Mouse (Mus musculus) midbrain, embryonic 12.5 days (tissue): ENCODE measurements at regions not wholly inside any gene's neighbourhood (a gene's known extent, or its start where the extent isn't known, plus 50 kb on each side); places are given as distances from the start of the nearest gene placed in this dataset.

ENCODE experiments used
- ATAC-seq: fragments of 200-750 bp; cut with Nextera tagmentation; 2 replicates; pipeline ENCODE4 v1.8.0; 2017; ENCODE audit warnings: low read depth, moderate TSS enrichment, moderate library complexity; ENCODE audit not compliant: low FRiP score
- H3K27ac ChIP-seq: fragments of 300-500 bp; sonication (generic); replicated peaks from 2 replicates; pipeline ENCODE4 v1.5.1; 2016; ENCODE audit warnings: mild to moderate bottlenecking
- H3K27me3 ChIP-seq: fragments of 300-500 bp; sonication (generic); 2 replicates; pipeline ENCODE4 v1.6.1; 2016; ENCODE audit warnings: mild to moderate bottlenecking
- H3K36me3 ChIP-seq: fragments of 300-500 bp; sonication (generic); 2 replicates; pipeline ENCODE4 v1.6.1; 2016
- H3K4me1 ChIP-seq: fragments of 300-500 bp; sonication (generic); 2 replicates; pipeline ENCODE4 v1.6.1; 2016
- H3K4me2 ChIP-seq: fragments of 300-500 bp; sonication (generic); replicated peaks from 2 replicates; pipeline ENCODE4 v1.6.1; 2016; ENCODE audit warnings: mild to moderate bottlenecking, moderate library complexity
- H3K4me3 ChIP-seq: fragments of 300-500 bp; sonication (generic); 2 replicates; pipeline ENCODE4 v1.5.1; 2016; ENCODE audit warnings: mild to moderate bottlenecking
- H3K9ac ChIP-seq: fragments of 300-500 bp; sonication (generic); replicated peaks from 2 replicates; pipeline ENCODE4 v1.6.1; 2016; ENCODE audit warnings: mild to moderate bottlenecking, moderate library complexity
- H3K9me3 ChIP-seq: fragments of 300-500 bp; sonication (generic); 2 replicates; pipeline ENCODE4 v1.6.1; 2016; ENCODE audit warnings: mild to moderate bottlenecking
- WGBS: fragments of 180-500 bp; shearing (Covaris S2); methylation state at CpG from one replicate; pipeline ENCODE4 v1.1.7; 2016; 5-methylcytosine and 5-hydroxymethylcytosine counted together

GRCm38 (mm10) chr13:6288109-6288508 is 259.8 kb upstream of the Pitrm1 start:
- H3K9ac ChIP-seq: no peak overlapping the region
- WGBS: 82% methylated on average over 6 of the region's 6 CpGs
- H3K4me3 ChIP-seq: no peak overlapping the region
- no peaks in the 10 kb centered on the region for H3K27me3 ChIP-seq
- H3K4me1 ChIP-seq: no peaks in the 10 kb centered on the region
- H3K27ac ChIP-seq: no peak overlapping the region
- H3K4me2 ChIP-seq: no peak overlapping the region
- no peak for ATAC-seq
- H3K36me3 ChIP-seq: no peaks in the 10 kb centered on the region
- H3K9me3 ChIP-seq: no peaks in the 10 kb centered on the region

GRCm38 (mm10) chr13:6292098-6292497 is 255.9 kb upstream of the Pitrm1 start:
- no peak overlapping the region for H3K9ac ChIP-seq
- no peak overlapping the region for H3K27ac ChIP-seq
- H3K9me3 ChIP-seq: no peaks in the 10 kb centered on the region
- 50% methylated on average over 3 of the region's 3 CpGs for WGBS
- H3K4me2 ChIP-seq: no peak overlapping the region
- no peaks in the 10 kb centered on the region for H3K4me1 ChIP-seq
- no peak for ATAC-seq
- H3K36me3 ChIP-seq: no peaks in the 10 kb centered on the region
- H3K27me3 ChIP-seq: no peaks in the 10 kb centered on the region
- H3K4me3 ChIP-seq: no peak overlapping the region

GRCm38 (mm10) chr13:6305718-6306117 is 242.2 kb upstream of the Pitrm1 start:
- Histone ChIP-seq H3K9me3 (no peaks in the 10 kb centered on the region), H3K4me2 (no peak overlapping the region), H3K27me3 (no peaks in the 10 kb centered on the region), H3K27ac (no peak overlapping the region), H3K4me3 (no peak overlapping the region), H3K4me1 (peaks cover 4% of the 10 kb centered on the region), H3K9ac (no peak overlapping the region), H3K36me3 (no peaks in the 10 kb centered on the region)
- no peak for ATAC-seq

DNA sequence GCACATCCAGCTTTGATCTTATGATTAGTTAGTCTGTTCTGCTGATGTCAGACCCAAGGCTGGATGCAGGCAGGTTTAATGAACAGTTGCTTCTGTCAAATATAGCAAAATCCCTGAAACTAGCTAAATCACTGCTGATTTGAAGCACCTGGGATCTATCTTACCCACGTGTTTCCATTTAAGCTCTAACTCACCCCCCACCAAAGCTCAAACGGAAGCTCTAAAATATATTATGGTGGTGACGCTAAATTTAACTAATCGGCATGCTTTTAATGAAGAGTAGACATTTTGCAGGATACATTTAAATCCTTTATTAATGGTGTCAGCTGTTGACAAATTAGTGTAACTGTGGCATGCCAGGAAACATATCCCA is 241.3 kb upstream of the Pitrm1 start:
- WGBS: 83% methylated on average over 4 of the region's 4 CpGs
- Histone ChIP-seq H3K36me3 (no peaks in the 10 kb centered on the region), H3K4me2 (no peak overlapping the region), H3K4me1 (peaks cover 4% of the 10 kb centered on the region), H3K9me3 (no peaks in the 10 kb centered on the region), H3K9ac (no peak overlapping the region), H3K4me3 (no peak overlapping the region), H3K27ac (no peak overlapping the region), H3K27me3 (no peaks in the 10 kb centered on the region)
- no peak for ATAC-seq

GRCm38 (mm10) chr13:6306989-6307917 is 240.7 kb upstream of the Pitrm1 start:
- H3K36me3 ChIP-seq: no peaks in the 10 kb centered on the region
- peak; percentile 85 for ATAC-seq
- no peaks in the 10 kb centered on the region for H3K9me3 ChIP-seq
- H3K4me3 ChIP-seq: no peak overlapping the region
- H3K4me2 ChIP-seq: no peak overlapping the region
- H3K4me1 ChIP-seq: peaks cover 4% of the 10 kb centered on the region
- no peak overlapping the region for H3K27ac ChIP-seq
- H3K9ac ChIP-seq: no peak overlapping the region
- WGBS: 51% methylated on average over 7 of the region's 7 CpGs
- no peaks in the 10 kb centered on the region for H3K27me3 ChIP-seq

DNA sequence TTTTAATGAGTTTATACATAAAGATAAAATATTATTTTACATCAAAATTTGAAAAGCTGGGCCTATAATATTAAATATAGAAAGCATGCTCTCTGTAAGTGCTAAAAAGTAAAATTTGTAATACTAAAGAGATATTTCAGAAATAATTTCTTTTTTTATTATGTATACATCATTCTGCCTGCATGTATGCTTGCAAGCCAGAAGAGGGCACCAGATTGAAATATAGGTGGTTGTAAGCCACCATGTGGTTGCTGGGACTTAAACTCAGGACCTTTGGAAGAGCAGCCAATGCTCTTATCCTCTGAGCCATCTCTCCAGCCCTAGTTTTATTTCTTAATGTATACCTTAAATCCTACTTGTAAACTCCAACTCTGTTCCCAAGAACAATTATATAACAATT is 231.7 kb upstream of the Pitrm1 start:
- Histone ChIP-seq H3K9ac (no peak overlapping the region), H3K27me3 (no peaks in the 10 kb centered on the region), H3K9me3 (no peaks in the 10 kb centered on the region), H3K36me3 (no peaks in the 10 kb centered on the region), H3K4me2 (no peak overlapping the region), H3K4me1 (no peaks in the 10 kb centered on the region), H3K4me3 (no peak overlapping the region), H3K27ac (no peak overlapping the region)
- no peak for ATAC-seq

- Histone ChIP-seq H3K4me3 (no peak overlapping the region), H3K9me3 (no peaks in the 10 kb centered on the region), H3K27ac (no peak overlapping the region), H3K36me3 (no peaks in the 10 kb centered on the region), H3K4me2 (no peak overlapping the region), H3K9ac (no peak overlapping the region), H3K4me1 (no peaks in the 10 kb centered on the region), H3K27me3 (no peaks in the 10 kb centered on the region)
- 82% methylated on average over 2 of the region's 2 CpGs for WGBS
- no peak for ATAC-seq
Observed at GRCm38 (mm10) chr13:6323948-6324347, 224.0 kb upstream of the Pitrm1 start.

DNA sequence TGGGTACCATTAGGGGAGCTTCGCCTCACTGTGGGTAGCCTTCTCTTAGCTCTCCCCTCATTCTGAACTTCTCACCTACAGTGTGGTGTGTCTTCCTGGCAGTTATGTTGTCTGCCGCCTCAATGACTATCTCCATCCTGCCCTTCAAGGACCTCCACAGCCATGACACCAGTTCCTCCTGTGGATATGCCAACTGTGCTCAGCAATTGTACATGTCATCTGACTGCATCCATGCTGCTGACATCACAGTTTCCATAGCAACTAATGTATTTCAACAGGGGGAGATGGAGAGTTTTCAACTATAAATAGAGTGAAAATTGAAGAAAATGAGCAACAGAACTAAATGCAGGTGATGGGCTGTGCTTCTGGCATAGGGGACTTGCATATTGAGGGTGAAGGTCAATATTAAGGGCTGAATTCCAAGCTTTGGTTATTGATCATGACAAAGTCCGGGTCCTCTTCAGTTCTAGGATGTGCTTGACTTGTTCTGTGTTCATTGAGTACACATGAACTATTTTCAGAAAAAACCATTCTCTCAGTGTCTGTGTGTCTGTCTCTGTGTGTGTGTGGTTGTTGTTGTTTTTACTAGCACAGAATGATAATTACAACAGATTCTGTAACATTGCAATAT is 217.5 kb upstream of the Pitrm1 start:
- no peak for ATAC-seq

GRCm38 (mm10) chr13:6340157-6340556 is 207.8 kb upstream of the Pitrm1 start:
- H3K9ac ChIP-seq: no peak overlapping the region
- no peaks in the 10 kb centered on the region for H3K4me1 ChIP-seq
- 80% methylated on average over 7 of the region's 7 CpGs for WGBS
- no peaks in the 10 kb centered on the region for H3K9me3 ChIP-seq
- no peak overlapping the region for H3K4me3 ChIP-seq
- no peaks in the 10 kb centered on the region for H3K27me3 ChIP-seq
- no peaks in the 10 kb centered on the region for H3K36me3 ChIP-seq
- no peak for ATAC-seq
- H3K4me2 ChIP-seq: no peak overlapping the region
- no peak overlapping the region for H3K27ac ChIP-seq

More for the DNA sequence above, 217.5 kb upstream of the Pitrm1 start:
- Histone ChIP-seq H3K9me3 (no peaks in the 10 kb centered on the region), H3K27me3 (no peaks in the 10 kb centered on the region), H3K4me3 (no peak overlapping the region), H3K4me1 (no peaks in the 10 kb centered on the region), H3K27ac (no peak overlapping the region), H3K4me2 (no peak overlapping the region), H3K9ac (no peak overlapping the region), H3K36me3 (no peaks in the 10 kb centered on the region)
- 90% methylated on average over 3 of the region's 3 CpGs for WGBS

GRCm38 (mm10) chr13:6341102-6341737 is 206.7 kb upstream of the Pitrm1 start:
- no peaks in the 10 kb centered on the region for H3K27me3 ChIP-seq
- no peak for ATAC-seq
- no peak overlapping the region for H3K4me3 ChIP-seq
- no peak overlapping the region for H3K4me2 ChIP-seq
- H3K36me3 ChIP-seq: no peaks in the 10 kb centered on the region
- no peaks in the 10 kb centered on the region for H3K9me3 ChIP-seq
- no peak overlapping the region for H3K9ac ChIP-seq
- WGBS: 67% methylated on average over 3 of the region's 3 CpGs
- H3K4me1 ChIP-seq: no peaks in the 10 kb centered on the region
- H3K27ac ChIP-seq: no peak overlapping the region

DNA sequence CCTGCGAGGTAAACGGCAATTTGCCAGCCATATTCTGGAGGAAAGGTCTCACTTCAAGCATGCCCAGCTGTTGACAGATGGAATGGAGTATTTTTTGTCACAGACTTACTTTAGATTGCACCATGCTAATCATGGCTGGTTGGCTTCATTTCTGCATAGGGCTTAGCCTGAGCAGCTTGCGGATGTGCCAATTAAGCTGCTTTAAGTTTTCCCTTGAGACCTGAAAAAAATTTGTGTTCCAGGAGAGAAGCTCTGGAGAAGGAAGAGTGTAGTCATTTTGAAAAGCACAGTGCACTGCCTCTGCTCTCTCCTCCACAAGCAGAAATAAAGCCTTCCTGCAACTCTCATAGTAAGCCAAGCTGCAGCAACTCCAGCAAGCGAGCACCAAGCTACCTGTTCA is 182.8 kb upstream of the Pitrm1 start:
- no peak overlapping the region for H3K9ac ChIP-seq
- WGBS: 84% methylated on average over 4 of the region's 4 CpGs
- H3K36me3 ChIP-seq: no peaks in the 10 kb centered on the region
- no peaks in the 10 kb centered on the region for H3K9me3 ChIP-seq
- no peaks in the 10 kb centered on the region for H3K4me1 ChIP-seq
- no peak overlapping the region for H3K4me3 ChIP-seq
- H3K4me2 ChIP-seq: no peak overlapping the region
- no peak overlapping the region for H3K27ac ChIP-seq
- H3K27me3 ChIP-seq: no peaks in the 10 kb centered on the region
- no peak for ATAC-seq

DNA sequence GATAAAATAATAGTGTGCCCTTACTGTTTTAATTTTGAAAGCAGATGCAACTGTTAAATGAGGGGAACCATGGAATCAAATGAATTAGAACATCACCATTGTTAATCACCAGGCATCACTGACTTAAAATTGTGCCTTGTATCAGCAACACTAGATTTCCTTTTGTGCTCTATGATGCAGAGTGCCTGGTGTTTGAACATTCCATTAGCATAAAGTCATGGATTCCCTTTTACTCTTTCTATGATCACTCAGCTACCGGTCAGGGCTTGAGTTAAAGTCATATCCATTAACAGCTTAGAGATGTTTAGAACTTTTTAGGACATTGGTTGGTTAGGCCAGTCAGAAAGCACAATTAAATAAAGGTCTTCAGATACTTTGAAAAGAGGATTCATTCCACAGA is 180.3 kb upstream of the Pitrm1 start:
- Histone ChIP-seq H3K4me2 (no peak overlapping the region), H3K27me3 (no peaks in the 10 kb centered on the region), H3K36me3 (no peaks in the 10 kb centered on the region), H3K9ac (no peak overlapping the region), H3K4me3 (no peak overlapping the region), H3K9me3 (no peaks in the 10 kb centered on the region), H3K4me1 (no peaks in the 10 kb centered on the region), H3K27ac (no peak overlapping the region)
- WGBS: 78% methylated on average over 1 of the region's 1 CpGs
- no peak for ATAC-seq
